Mouse (Mus musculus) gastrocnemius, postnatal 36 days (tissue): ENCODE data around the gene Rho. TPM values are rescaled to one million over a fixed set of nuclear protein-coding genes. Genes with fewer than 3 reads are reported as not detected.

Source experiments
- DNase-seq, 2 experiments: peaks; one replicate each; pipeline ENCODE4 v3.0.0; 2022
- intact Hi-C: fragments of 180-260 bp; cut with DNase I; formaldehyde crosslinking; loops from one replicate; pipeline ENCODE4 v1.15.1; 2025
- total RNA-seq, 2 experiments: library from RNA; stranded (reverse); gene quantifications; 2 replicates each; pipeline ENCODE4 v1.2.3; 2021

Gene Rho
- total RNA-seq, 2 experiments from 2014 or later = not detected

DNA sequence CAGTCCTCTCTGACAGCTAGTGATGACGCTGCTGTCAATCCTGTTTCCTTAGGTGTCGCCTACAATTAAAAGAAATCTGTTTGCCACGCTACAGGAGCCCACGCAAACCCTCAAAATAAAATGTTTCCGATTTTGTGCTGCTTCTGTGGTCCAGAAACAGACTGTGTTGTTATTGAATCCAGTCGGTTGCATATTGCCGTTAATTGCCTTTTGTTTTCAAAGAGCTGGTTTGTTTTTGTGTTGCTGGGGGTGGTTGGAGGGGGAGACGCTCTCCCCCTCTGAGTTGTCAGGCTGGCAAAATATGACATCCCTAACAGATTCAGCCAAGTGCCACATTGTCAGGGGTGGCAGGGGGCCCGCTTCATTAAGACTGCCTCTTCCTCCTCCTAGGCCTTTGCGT, 18.1 kb upstream of the Rho start:
- DNase-seq = no peak
- intact Hi-C loops = loop anchor here (5.0 kb wide), 1 partner anchor 39 kb away; no protein-coding TSS in a partner anchor

DNA sequence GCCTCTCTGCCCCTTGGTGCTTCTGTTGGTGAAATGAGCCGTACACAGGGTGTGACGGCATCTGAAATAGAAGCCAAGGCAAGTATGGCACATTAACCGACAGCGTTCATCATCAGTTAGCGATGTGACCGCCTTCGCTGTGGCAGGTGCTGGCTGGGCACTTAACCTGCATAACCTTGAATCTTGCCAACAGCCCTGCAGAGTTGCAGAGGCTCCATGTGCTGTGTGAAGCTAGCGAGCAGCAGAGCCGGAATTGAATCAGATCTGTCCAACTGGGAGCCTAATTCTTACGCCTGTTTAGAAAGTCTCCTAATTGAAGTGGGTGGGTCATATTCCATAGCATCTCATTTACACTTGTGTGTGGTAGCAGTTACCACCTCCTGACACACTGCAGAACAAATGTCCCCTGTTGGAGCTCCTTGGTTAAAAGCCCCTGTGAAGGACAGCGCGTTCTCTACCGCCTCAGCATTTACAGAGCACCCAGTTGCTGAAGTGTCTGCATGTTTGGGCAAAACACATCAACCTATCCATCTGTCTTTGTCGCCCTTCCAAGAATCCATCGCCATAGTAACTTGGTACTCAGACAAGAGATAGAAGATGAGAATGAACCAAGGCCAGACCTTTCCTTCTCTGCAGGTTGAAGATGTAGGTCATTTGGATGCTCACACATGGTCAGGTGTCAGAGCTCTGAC, 16.9 kb upstream of the Rho start:
- intact Hi-C loops = loop anchor here (5.0 kb wide), 1 partner anchor 38 kb away; no protein-coding TSS in a partner anchor
- no peak for DNase-seq

- intact Hi-C loops = no loop called here
- no peak for DNase-seq
These were observed 15.7 kb upstream of the Rho start for GRCm38 (mm10) chr6:115915601-115916445.

DNA sequence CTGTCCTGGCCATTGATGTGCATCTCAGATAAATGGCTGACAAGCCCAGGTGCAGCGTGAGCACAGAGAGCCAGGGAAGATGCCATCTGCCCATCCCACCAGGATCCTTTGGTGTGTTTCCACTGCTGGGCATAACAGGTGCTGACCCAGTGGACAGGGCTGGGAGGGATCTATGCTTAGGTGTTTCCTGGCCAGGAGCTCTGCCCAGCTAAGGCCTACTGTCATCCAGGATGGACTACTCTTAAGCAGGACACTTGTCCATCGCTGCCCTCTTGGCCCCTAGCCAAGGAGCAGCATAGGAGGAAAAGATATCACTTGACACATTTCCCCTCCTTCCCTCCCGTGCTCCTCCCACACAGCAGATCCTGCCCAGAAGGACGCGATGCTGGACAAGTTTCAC, 14.9 kb upstream of the Rho start:
- no peak for DNase-seq
- intact Hi-C loops = no loop called here

GRCm38 (mm10) chr6:115918615-115919014, 12.9 kb upstream of the Rho start:
- intact Hi-C loops = no loop called here
- no peak for DNase-seq

GRCm38 (mm10) chr6:115919876-115920275, 11.7 kb upstream of the Rho start:
- no peak for DNase-seq
- intact Hi-C loops = no loop called here

DNA sequence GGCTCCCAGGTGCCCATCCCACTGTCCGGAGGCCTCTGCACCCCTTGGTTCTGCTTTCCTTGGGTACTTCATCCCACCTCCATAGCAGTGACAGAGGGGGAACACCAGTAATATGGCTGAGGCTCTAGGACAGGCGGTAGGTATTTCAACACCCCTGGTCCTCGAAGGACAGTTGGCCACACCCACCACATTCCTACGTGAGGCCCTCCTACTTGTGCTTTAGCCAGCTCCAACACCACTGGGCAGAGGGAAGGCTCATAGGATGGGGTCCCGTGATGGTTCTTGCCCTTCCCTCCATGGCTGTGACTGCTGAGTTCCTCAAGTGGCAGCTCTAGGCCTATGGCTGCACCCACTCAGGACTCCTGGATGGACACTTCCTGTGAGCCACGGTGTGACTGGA, 6.7 kb upstream of the Rho start:
- intact Hi-C loops = no loop called here
- no peak for DNase-seq

DNA sequence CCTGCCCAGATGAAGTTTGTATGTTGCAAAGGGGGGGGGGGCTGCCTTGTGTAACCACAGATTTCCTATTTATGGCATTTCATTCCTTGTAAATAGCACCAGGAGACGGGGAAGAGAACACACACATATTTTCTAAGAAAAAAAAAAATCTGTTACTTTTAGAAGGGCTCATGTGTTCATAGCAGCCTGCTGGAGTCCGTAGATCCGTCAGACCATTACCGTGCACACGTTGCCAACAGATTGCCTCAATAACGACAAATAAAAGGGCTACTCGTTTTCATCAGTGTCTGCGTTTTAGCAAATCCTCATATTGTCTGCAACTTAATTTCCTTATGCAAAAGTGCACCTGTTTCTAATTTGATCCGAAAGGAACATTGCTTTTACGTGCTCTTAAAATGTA, 5.1 kb upstream of the Rho start:
- no peak for DNase-seq
- intact Hi-C loops = no loop called here

DNA sequence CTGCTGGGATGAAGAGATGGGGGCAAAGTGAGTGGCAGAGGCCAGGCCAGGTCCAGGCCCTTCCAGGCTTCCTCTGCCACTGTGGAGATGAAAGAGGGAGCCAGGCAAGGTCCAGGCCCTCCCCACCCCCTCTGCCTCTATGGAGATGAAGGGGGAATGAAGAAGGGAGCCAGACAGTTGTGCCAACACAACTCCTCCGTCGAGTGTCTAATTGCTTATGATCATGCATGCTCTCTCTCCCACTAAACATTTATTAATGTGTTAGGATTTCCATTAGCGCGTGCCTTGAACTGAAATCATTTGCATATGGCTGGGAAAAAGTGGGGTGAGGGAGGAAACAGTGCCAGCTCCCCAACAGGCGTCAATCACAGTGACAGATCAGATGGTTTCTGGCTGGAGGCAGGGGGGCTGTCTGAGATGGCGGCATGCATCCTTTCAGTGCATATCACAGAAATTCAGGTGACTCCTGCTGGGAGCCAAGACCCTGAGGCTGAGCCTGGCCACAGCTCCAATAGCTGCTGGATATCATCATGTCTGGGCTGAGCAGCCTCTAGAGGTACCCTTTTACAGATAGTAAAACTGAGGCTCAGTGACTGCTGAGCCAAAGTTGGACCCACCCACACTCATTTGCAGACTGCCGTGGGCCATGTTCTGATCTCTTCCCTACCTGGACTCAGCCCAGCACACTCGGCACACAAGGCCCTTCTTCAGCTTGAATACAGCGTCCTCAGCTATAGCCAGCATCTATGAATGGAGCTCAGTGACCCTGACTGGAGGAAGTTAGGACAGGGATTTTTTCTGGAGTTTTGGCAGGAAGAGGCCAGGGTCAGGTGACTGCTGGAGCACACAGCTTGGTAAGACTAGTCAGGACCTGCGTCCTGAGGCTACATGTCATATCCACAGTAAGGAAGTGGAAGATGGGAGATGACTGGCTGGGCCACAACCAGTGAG, 4.0 kb upstream of the Rho start:
- intact Hi-C loops = no loop called here
- DNase-seq = no peak

DNA sequence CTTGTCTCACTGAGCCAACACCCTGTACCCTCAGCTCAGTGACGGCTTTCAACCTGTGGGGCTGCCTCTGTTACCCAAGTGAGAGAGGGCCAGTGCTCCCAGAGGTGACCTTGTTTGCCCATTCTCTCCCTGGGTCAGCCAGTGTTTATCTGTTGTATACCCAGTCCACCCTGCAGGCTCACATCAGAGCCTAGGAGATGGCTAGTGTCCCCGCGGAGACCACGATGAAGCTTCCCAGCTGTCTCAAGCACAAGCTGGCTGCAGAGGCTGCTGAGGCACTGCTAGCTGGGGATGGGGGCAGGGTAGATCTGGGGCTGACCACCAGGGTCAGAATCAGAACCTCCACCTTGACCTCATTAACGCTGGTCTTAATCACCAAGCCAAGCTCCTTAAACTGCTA, 1.5 kb upstream of the Rho start:
- intact Hi-C loops = no loop called here
- DNase-seq = no peak

DNA sequence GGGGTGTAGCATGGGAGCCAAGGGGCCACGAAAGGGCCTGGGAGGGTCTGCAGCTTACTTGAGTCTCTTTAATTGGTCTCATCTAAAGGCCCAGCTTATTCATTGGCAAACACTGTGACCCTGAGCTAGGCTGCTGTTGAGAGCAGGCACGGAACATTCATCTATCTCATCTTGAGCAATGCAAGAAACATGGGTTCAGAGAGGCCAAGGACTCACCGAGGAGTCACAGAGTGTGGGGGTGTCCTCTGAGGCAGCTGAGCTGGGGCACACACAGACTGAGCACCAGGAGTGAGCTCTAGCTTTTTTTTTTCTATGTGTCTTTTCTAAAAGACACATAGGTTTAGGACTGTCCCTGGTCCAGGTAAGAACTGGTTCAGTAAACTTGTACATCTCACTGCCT, 843 bp downstream of the Rho start:
- DNase-seq = no peak
- intact Hi-C loops = no loop called here

GRCm38 (mm10) chr6:115935544-115935943, 4.0 kb downstream of the Rho start:
- intact Hi-C loops = no loop called here
- DNase-seq = no peak

- intact Hi-C loops = no loop called here
These were observed 6.5 kb downstream of the Rho start for GRCm38 (mm10) chr6:115938011-115938410.

DNA sequence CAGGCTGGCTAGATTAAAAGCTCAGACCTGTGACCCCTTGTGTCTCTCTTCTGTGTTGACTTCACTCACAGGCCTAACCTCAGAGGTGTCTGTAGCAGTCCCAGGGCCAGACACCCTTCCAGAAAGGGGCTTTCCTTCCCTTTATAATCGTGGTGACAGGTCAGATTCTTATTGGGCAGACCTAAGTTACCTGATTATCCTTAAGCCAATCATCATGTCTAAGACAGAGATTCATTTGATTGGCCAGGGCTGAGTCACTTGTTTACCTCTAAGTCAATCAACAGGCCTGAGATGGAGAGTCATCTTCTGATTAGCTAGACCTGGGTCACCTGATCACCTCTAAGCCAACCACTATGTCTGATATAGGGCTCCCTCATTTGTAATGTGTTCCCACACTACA, 7.2 kb downstream of the Rho start:
- intact Hi-C loops = no loop called here
- DNase-seq = no peak

More at GRCm38 (mm10) chr6:115938011-115938410, 6.5 kb downstream of the Rho start:
- DNase-seq = no peak

- no peak for DNase-seq
- intact Hi-C loops = no loop called here
These were observed 9.1 kb downstream of the Rho start for GRCm38 (mm10) chr6:115940603-115941002.

DNA sequence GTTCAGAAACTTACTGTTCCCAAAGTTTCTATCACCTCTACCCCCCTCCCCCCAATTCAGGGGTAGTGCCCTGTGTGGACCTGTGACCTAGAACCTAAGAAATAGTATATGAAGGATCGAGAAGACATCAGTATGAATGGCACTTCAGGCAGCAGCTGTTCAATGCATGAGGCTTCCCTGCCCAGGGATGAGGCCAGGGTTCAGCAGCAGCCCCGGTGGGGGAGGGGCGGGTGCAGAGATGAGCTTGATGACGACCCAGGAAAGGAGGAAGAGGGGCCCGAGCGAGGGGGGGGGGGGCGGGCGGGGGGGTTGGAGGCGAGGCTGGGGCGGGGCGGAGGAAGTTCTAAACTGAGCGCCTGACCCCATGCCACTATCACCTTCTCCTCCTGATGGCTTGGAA, 9.6 kb downstream of the Rho start:
- no peak for DNase-seq
- intact Hi-C loops = no loop called here

DNA sequence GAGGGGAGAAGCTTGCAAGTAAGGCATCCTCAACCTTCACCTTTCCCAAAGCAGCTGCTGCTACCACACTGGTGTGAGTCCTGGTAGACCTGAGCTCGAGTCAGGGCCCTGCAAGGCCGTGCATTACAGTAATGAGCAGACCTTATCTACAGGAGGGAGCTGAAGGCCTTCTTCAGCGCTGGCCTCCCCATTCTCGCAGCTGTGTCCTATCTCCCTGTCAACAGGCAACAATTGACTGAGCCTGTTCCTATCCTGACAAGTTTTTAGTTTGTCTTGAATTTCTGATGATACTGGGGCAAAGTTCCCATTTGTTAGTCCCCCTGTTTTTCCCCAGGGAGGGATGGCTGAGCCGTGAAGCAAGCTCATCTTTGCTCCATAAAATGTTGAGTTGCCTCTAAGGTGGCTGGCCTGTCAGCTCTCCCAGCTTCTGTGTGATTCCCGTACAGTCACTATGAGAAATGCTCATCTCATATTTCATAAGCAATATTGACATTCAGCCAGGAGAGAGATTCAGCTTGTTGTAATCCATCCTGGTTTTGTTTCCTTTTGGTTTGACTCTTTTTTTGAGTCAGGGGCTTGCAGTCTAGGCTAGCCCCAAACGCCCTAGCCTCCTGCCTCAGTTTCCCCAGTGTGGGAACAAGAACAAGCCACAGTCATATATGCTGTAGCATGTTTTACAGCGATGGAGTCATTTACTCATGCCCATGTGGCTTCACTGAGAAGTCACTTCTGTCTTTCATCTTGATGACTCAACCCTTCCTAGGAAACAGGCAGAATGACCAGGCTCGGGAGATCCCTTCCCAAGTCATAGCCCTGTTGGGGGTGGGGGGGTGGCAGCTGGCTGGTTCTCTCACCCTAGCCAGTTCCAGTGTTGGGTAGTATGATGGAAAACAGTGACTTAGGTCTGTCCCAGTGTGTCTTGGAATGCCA, 12.2 kb downstream of the Rho start:
- DNase-seq = no peak
- intact Hi-C loops = no loop called here

- intact Hi-C loops = no loop called here
- DNase-seq = no peak
These were observed 13.1 kb downstream of the Rho start, which contains the start of gene H1foo for GRCm38 (mm10) chr6:115944638-115945037. H1foo (plus strand) TSS chr6:115944938.

DNA sequence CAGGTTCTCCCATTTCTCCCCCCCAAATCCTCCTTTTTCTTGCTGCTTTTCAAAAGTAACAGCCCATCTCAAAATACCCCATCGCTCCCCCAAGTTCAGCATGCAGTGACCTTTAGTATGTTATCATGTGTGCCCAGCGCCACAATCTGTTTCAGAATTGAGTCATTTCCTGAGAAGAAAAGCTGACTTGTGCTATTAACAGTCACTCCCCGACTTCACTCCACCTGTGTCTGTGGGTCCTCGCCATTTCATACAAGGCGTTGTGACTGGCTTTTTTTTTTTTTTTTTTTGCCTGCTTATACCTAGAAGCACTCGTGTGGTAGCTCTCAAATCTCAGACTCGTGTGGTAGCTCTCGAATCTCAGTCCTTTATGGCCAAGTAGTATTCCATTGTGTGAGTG, 14.1 kb downstream of the Rho start:
- intact Hi-C loops = no loop called here
- DNase-seq = no peak

DNA sequence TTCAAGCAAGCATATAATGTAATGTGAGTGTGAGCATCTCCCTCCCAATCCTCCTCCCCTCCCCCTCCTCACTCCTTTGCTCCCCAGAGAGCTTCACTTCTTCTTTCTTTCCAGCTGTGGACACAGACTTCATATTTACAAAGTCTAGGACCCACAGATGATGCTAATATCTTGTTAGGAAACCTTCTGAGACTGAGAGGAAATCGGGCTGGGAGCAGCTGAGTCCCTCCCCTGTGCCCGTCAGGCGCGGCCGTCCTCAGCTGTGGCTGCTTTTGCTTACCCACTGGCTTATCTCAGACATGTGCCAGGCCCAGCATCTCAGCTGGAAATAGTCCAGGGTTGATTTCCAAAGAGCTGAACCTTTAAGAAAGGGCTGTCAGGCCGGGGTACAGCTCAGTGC, 14.8 kb downstream of the Rho start:
- intact Hi-C loops = no loop called here
- no peak for DNase-seq
